Mouse (Mus musculus): Measurements from ENCODE around the gene Repin1.

Gene Repin1

DNA sequence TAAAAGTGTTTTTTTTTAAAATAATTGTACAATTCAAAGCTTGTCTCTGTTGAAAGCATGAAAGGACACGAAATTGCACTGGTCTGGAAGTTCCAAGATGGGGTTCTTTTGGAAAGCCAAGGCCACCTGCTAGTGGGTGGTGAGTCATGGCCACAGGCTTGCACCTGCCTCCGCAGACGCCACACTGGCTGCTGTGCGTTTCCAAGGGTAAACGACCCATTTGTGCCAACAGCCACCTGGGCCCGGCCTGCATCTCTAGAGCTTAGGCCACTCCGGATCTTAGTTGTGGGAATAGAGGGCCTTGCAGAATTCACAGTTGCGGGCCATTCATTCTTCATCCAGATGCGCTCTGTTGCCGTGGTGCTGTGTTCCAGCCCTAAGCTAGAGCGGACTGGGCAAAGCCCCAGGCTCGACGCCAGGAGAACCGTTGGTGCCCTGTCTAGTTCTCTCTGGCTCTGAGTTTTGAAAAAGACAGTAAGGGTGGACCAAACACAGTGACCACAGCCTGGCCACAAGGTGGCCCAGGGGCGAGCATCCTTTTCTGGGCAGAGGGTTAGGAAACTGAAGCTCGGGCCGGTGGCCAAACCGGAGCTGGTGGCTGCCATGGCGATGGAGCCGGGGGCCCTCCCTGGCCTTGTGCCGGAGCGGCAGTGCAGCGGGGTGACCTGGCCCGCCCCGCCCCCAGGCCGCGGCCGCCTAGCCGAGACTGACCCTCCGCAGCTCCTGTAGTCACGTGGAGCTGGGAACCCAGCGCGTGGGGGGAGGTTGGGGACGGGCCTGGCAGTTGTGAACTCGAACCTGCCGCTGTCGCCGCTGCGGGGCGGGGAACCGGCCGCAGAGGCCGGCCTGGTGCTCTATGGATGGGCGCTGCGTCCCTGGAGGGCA, at the start of gene Repin1, which contains the start of gene Gm44965:
Gene Repin1, plus strand, starts transcription at position 726 of the 885 bp plus-strand sequence.
Gene Gm44965, plus strand, starts transcription at position 784 of the 885 bp plus-strand sequence.
- CTCF ChIA-PET: interaction anchor here (0.6 kb wide), 2 partner anchors 267 to 1133 kb away, joined by 3 read pairs; no protein-coding TSS in a partner anchor

DNA sequence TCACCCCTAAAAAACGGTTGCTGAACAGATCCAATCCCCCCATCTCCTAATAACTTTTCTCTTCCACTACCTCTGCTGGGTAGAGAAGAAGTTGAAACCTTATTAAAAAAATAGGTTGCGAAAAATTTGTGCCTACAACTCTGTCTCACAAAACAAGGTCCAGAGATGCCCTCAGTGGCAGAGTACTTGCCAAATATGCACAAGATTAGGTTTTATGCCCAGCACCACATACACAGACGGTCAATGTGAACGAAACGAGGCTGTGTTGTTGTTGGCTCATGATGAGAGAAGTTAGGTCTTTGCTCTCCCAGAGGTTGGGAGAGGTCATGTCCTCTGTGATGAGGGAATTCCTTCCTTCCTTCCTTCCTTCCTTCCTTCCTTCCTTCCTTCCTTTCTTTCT, 48.4 kb upstream of the Repin1 start:
- CTCF ChIA-PET: no interaction called here

DNA sequence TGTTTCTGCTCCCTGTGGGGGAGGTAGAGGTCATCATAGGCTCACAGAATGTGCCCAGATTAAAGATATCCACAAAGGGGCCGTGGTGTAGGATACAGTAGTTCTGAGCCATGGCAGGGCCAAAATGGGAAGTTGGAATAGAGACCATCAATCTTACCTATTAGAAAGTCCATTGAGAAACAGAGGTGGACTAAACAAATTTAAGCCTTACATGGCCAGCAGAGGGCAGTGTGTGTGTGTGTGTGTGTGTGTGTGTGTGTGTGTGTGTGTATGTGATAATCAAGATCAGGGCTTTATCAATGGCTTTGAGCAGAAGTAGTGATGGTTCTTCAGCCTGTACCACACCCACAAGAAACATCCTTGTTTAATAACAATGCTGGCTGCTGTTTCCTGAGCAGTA, 47.4 kb upstream of the Repin1 start:
- CTCF ChIA-PET: interaction anchor here (0.6 to 0.7 kb wide), 2 partner anchors 37 to 101 kb away, joined by 3 to 7 read pairs; no protein-coding TSS in a partner anchor

DNA sequence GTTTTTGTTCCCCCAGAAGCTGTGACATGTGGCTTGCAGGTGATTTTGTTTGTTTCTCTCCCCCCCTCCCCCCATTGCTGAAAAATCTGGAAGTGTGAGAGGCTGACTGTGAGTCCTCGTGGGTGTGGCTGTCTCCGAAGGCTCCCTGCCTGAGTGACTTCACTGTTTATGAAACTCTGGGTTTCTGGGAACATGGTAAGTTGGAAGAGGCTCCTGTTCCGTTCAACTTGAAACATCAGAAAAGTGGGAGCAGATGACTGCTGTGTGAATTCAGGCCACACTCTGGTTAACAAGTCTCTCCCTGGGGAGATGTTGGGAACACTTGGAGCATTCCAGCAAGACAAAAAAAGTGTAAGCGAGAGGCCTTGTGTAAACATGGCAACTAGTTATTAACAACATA, 46.8 kb upstream of the Repin1 start:
- CTCF ChIA-PET: interaction anchor here (0.6 to 1.0 kb wide), 4 partner anchors 35 to 182 kb away, joined by 3 to 7 read pairs (median 3); no protein-coding TSS in a partner anchor

- CTCF ChIA-PET: no interaction called here
Observed at GRCm38 (mm10) chr6:48548314-48548713, 45.4 kb upstream of the Repin1 start.

DNA sequence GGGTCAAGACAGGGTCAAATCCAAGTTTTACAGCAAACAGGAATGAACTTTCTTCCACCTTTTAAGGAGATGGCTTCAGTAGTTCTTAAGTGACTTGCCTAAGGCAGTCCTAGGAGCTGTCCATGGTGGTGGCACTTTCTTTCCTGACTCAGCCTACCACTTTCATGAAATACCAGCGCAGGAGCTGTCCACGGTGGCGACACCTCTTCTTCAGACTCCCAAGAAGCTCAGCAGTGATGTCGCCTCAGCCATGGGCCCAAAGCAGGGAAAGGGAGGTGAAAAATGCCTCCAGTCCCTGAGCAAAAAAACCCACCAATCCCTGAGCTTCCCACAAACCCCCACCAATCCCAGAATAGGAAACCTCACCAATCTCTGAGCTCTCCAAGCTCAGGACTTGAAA, 40.8 kb upstream of the Repin1 start:
- CTCF ChIA-PET: no interaction called here

GRCm38 (mm10) chr6:48553819-48554218, 39.9 kb upstream of the Repin1 start:
- CTCF ChIA-PET: no interaction called here

DNA sequence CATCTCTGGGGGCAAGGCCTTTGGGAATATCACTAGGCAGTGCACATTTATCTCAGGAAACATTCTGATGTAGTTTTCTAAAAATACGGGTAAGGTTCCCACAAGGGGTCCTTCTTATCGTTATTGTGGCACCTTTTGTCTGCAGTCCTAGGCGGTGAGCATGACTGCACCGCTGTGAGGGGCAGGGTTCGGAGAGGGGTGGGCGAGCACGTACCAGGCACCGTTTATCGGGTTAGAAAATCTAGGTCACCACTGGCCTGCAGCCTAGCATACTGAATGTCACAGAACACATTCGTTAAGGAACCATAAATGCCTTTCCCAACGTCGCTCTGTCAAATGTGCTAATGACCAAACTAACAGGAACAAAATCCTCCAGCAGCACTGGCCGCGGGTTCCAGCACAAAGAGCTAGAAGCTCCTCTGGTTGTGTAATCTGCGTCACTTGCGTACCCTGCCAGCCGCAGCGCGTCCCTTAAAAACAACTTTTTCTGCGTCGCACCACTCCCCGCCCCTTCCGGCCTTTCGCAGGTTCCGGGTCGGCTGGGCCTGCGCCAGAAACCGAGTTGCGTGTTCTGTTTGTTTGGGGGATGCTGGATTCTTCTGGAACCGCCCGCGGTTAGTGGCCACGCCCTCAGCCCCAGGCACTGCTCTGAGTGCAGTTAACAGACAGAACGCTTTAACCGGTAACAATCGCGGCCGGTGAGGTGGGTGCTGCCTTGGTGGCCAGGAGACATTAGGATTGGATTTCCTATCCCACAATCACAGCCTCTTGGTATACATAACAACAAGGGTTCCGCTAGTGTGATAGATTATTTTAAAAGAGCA, 39.2 kb upstream of the Repin1 start, which contains the start of gene Lrrc61:
Gene Lrrc61, plus strand, starts transcription at position 517 of the 824 bp plus-strand sequence.
- CTCF ChIA-PET: interaction anchor here (0.9 kb wide), 1 partner anchor 27 kb away, joined by 5 read pairs; no protein-coding TSS in a partner anchor

GRCm38 (mm10) chr6:48555104-48555890, 38.4 kb upstream of the Repin1 start:
- CTCF ChIA-PET: interaction anchor here (0.9 kb wide), 1 partner anchor 27 kb away, joined by 5 read pairs; no protein-coding TSS in a partner anchor

- CTCF ChIA-PET: no interaction called here
Observed at GRCm38 (mm10) chr6:48555956-48556355, 37.7 kb upstream of the Repin1 start.

DNA sequence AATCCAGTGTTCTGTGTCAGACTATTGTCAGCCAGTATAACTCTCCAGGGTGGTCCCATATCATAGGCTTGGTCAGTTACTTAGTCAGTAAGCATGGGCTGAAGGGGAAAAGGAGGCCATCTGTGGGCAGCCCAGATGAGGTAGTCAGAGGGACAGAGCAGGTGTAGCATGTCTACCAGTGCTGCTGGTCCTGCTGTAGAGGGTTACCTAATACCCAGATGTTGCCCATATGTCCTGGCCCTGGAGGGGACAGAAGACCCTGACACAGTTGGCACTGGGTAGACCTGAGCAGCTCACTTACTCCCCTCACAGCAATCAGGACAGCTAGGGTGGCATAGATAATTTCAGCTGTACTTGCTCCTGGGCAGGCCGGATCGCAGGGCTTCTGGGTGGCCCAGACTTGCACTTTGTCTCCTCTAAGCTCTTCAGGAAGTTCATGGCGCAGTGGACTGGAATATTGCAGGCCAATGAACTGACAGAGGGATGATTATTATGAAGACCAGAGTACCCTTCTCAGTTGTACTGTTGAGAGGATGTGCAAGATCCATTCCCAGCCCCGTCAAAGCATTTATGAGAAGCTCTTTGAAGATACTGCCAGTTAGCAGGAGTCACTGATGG, 27.9 kb upstream of the Repin1 start:
- CTCF ChIA-PET: interaction anchor here (0.5 to 0.6 kb wide), 2 partner anchors 79 to 274 kb away, joined by 3 to 12 read pairs; no protein-coding TSS in a partner anchor

DNA sequence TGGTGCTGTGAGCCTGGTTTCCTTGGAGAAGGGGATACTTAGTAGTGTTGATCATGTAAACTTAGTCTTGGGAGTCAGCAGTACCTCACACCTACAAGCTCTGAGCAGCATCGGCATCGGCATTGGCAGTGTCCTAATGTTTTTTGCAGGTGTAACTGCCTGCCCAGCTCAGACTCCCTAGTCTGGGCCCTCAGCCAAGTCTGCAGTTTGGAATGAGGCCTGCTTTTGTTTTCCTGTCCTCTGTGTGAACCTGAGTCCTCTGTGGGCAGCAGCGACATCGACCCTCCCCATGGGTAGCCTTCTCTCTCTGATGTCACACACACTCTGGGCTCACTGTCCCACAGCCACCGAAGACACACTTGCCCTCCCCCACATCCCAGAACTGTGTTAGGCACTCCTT, 27.4 kb upstream of the Repin1 start:
- CTCF ChIA-PET: no interaction called here

- CTCF ChIA-PET: no interaction called here
Observed at GRCm38 (mm10) chr6:48568036-48568984, 25.4 kb upstream of the Repin1 start.

GRCm38 (mm10) chr6:48569065-48569807, 24.4 kb upstream of the Repin1 start:
- CTCF ChIA-PET: interaction anchor here (0.7 kb wide), 2 partner anchors 347 to 448 kb away, joined by 4 to 6 read pairs; no protein-coding TSS in a partner anchor

DNA sequence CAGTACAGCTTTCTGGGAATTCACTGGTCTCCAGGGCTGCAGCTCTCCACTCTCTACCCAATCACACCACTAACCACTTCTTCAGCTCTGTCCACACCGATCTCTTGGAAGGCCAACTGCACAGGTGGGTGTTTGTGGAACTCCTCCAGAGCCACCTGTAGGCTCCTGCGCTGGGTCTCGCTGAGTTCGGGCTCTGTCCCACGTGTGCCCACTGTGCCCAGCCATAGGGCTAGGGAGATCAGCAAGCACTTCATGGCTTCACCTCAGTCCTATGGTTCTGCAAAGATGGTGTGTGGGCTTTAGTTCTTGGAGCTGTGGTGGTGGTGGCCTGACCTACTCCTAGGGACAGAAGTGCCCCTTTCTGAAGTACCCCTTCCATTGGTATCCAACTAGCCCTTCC, 21.7 kb upstream of the Repin1 start:
- CTCF ChIA-PET: no interaction called here

DNA sequence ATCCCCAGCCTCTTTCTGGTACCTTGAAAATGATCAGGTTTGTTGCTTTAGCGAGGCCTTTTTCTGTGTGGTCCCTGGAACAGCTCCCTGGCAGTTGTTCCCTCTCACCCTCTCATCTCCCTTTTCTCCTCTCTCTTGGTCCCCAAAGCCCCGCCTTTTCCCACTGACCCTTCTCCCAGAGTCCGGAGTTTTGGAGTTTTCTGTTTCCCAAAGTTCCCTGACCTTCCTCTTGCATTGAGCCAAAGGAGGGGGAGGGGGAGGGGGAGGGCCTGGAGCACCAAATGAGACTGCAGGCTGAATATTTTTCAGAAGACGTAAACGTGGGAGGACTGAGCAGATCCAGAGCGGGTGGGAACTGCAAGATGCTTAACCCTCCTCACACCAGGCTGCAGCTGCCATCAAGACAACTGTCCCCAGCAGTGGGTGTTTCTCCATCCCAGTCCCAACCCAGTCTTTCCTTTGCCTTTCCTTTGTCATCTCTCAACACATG, 21.1 kb upstream of the Repin1 start, which contains the start of gene Rarres2:
Gene Rarres2, minus strand, starts transcription at position 218 of the 490 bp plus-strand sequence.
- CTCF ChIA-PET: no interaction called here

GRCm38 (mm10) chr6:48573280-48573679, 20.4 kb upstream of the Repin1 start:
- CTCF ChIA-PET: no interaction called here

- CTCF ChIA-PET: no interaction called here
Observed at GRCm38 (mm10) chr6:48573981-48574380, 19.7 kb upstream of the Repin1 start.

GRCm38 (mm10) chr6:48578736-48579135, 14.9 kb upstream of the Repin1 start:
- CTCF ChIA-PET: no interaction called here
